Mouse (Mus musculus): ENCODE data around the gene Hmgcs2.

Gene Hmgcs2

GRCm38 (mm10) chr3:98280933-98281678 is 871 bp downstream of the Hmgcs2 start:
- DNase-seq (ENCODE audit: low spot score): peak; percentile 49

- no peak for DNase-seq (ENCODE audit: low spot score)
These were observed 2.2 kb downstream of the Hmgcs2 start for GRCm38 (mm10) chr3:98282422-98282821.

GRCm38 (mm10) chr3:98283205-98283604 is 3.0 kb downstream of the Hmgcs2 start:
- DNase-seq (ENCODE audit: low spot score): no peak

- DNase-seq (ENCODE audit: low spot score): no peak
These were observed 10.8 kb downstream of the Hmgcs2 start for GRCm38 (mm10) chr3:98291044-98291443.

- DNase-seq (ENCODE audit: low spot score): no peak
These were observed 15.7 kb downstream of the Hmgcs2 start for GRCm38 (mm10) chr3:98295965-98296364.

- DNase-seq (ENCODE audit: low spot score): no peak
These were observed 19.3 kb downstream of the Hmgcs2 start for GRCm38 (mm10) chr3:98299391-98300100.

GRCm38 (mm10) chr3:98300266-98300665 is 20.0 kb downstream of the Hmgcs2 start:
- no peak for DNase-seq (ENCODE audit: low spot score)

- DNase-seq (ENCODE audit: low spot score): no peak
These were observed 21.5 kb downstream of the Hmgcs2 start for GRCm38 (mm10) chr3:98301761-98302160.

GRCm38 (mm10) chr3:98308606-98309005 is 28.4 kb downstream of the Hmgcs2 start:
- no peak for DNase-seq (ENCODE audit: low spot score)

GRCm38 (mm10) chr3:98310456-98310855 is 30.2 kb downstream of the Hmgcs2 start:
- DNase-seq (ENCODE audit: low spot score): no peak

GRCm38 (mm10) chr3:98312867-98313266 is 32.6 kb downstream of the Hmgcs2 start:
- peak; percentile 37 for DNase-seq (ENCODE audit: low spot score)

- DNase-seq (ENCODE audit: low spot score): no peak
These were observed 33.3 kb downstream of the Hmgcs2 start for GRCm38 (mm10) chr3:98313294-98314155.

- DNase-seq (ENCODE audit: low spot score): no peak
These were observed 34.9 kb downstream of the Hmgcs2 start for GRCm38 (mm10) chr3:98315181-98315580.

- DNase-seq (ENCODE audit: low spot score): no peak
These were observed 36.9 kb downstream of the Hmgcs2 start for GRCm38 (mm10) chr3:98317143-98317542.

- DNase-seq (ENCODE audit: low spot score): peak; percentile 43
These were observed 39.0 kb downstream of the Hmgcs2 start for GRCm38 (mm10) chr3:98319190-98319589.

GRCm38 (mm10) chr3:98322209-98322608 is 42.0 kb downstream of the Hmgcs2 start:
- no peak for DNase-seq (ENCODE audit: low spot score)

- DNase-seq (ENCODE audit: low spot score): peak; percentile 47
These were observed 44.0 kb downstream of the Hmgcs2 start for GRCm38 (mm10) chr3:98324235-98324634.

GRCm38 (mm10) chr3:98334010-98334409 is 53.8 kb downstream of the Hmgcs2 start:
- no peak for DNase-seq (ENCODE audit: low spot score)

- no peak for DNase-seq (ENCODE audit: low spot score)
These were observed 55.1 kb downstream of the Hmgcs2 start for GRCm38 (mm10) chr3:98335331-98335730.

GRCm38 (mm10) chr3:98335886-98336285 is 55.7 kb downstream of the Hmgcs2 start:
- DNase-seq (ENCODE audit: low spot score): no peak

- DNase-seq (ENCODE audit: low spot score): no peak
These were observed 56.7 kb downstream of the Hmgcs2 start for GRCm38 (mm10) chr3:98336661-98337654.

Measured in layer of hippocampus, adult 11-12 months (tissue).